Mouse (Mus musculus) frontal cortex, postnatal 10 days (tissue): ENCODE results near the gene Srek1.
A peak's percentile ranks its signal among the peaks of the same experiment; 100 is the strongest.

Experiments
- DNase-seq, 2 experiments: peaks; one replicate each; pipeline ENCODE4 v3.0.0; 2022; ENCODE audit warnings: low spot score in 2 of 2, mixed read lengths in 1 of 2

Srek1 gene

GRCm38 (mm10) chr13:103774119-103774757 is at the start of gene Srek1:
Srek1 (minus strand) TSS chr13:103774608.
- peak; percentile 88 to 94 for DNase-seq

GRCm38 (mm10) chr13:103822270-103822669 is 47.9 kb upstream of the Srek1 start:
- DNase-seq = no peak

GRCm38 (mm10) chr13:103819377-103819776 is 45.0 kb upstream of the Srek1 start:
- DNase-seq = no peak

- no peak for DNase-seq
Measured at GRCm38 (mm10) chr13:103817935-103818334, 43.5 kb upstream of the Srek1 start.

- DNase-seq = no peak
Measured at GRCm38 (mm10) chr13:103807464-103807863, 33.1 kb upstream of the Srek1 start.

- DNase-seq = peak; percentile 31 to 38
Measured at GRCm38 (mm10) chr13:103806210-103806851, 31.9 kb upstream of the Srek1 start.

GRCm38 (mm10) chr13:103803721-103804120 is 29.3 kb upstream of the Srek1 start:
- DNase-seq = no peak

- DNase-seq = no peak
Measured at GRCm38 (mm10) chr13:103801021-103801420, 26.6 kb upstream of the Srek1 start.

GRCm38 (mm10) chr13:103794688-103795543 is 20.5 kb upstream of the Srek1 start:
- DNase-seq = no peak

GRCm38 (mm10) chr13:103779922-103780585 is 5.6 kb upstream of the Srek1 start:
- DNase-seq = no peak

GRCm38 (mm10) chr13:103777126-103777525 is 2.7 kb upstream of the Srek1 start:
- no peak for DNase-seq

GRCm38 (mm10) chr13:103773407-103774118 is 845 bp downstream of the Srek1 start:
- no peak for DNase-seq

GRCm38 (mm10) chr13:103772917-103773316 is 1.5 kb downstream of the Srek1 start:
- DNase-seq = no peak

- DNase-seq = no peak
Measured at GRCm38 (mm10) chr13:103770821-103771220, 3.6 kb downstream of the Srek1 start.

- DNase-seq = no peak
Measured at GRCm38 (mm10) chr13:103767935-103768334, 6.5 kb downstream of the Srek1 start.

GRCm38 (mm10) chr13:103763640-103764039 is 10.8 kb downstream of the Srek1 start:
- no peak for DNase-seq

- DNase-seq = no peak
Measured at GRCm38 (mm10) chr13:103761971-103762370, 12.4 kb downstream of the Srek1 start.

- no peak for DNase-seq
Measured at GRCm38 (mm10) chr13:103751421-103751820, 23.0 kb downstream of the Srek1 start.

- no peak for DNase-seq
Measured at GRCm38 (mm10) chr13:103745688-103746087, 28.7 kb downstream of the Srek1 start.

- no peak for DNase-seq
Measured at GRCm38 (mm10) chr13:103745160-103745559, 29.2 kb downstream of the Srek1 start.

GRCm38 (mm10) chr13:103735330-103736007 is 38.9 kb downstream of the Srek1 start:
- DNase-seq = no peak
